Mouse (Mus musculus): ENCODE measurements around the gene Slc39a8. TPM values are rescaled to one million over a fixed set of nuclear protein-coding genes. Genes with fewer than 3 reads are reported as not detected.

Slc39a8 gene
- polyA plus RNA-seq, 1 experiment, result 2.0 TPM

DNA sequence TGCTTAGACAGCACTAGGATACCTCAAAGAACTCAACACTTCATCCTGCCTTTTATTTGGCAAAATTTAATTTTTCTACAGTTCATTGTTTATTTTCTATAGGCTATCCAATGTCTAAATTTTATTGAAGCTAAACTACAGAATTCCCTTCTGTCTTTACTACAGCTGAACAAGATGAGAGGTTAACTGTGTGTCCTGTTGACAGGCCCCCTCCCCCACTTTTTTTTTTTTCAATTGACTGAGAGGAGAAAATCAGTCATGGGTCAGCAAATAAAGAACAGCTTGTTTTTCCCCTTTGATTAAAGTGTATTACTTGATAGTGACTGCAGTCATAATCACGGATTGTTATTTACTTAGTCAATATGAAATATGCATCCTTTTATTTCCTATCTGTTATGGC, 31.2 kb downstream of the Slc39a8 start:
- WGBS, result 97% methylated on average over 1 of the region's 1 CpGs
- H3K4me3 ChIP-seq (ENCODE audit: extremely low read depth, insufficient read depth, insufficient read length), result no peak overlapping the region
- no peaks in the 10 kb centered on the region for H3K27me3 ChIP-seq (ENCODE audit: control insufficient read depth, insufficient read depth, low read length)
- TF ChIP-seq POLR2A (IDR thresholded peaks at IDR 0.05; ENCODE audit: low read depth, low read length), result no peak
- TF ChIP-seq CTCF (IDR thresholded peaks at IDR 0.05; ENCODE audit: extremely low read depth, insufficient read depth, insufficient read length, insufficient replicate concordance), result no peak
- no peaks in the 10 kb centered on the region for H3K4me1 ChIP-seq (ENCODE audit: control insufficient read depth, insufficient read depth, insufficient read length)
- H3K27ac ChIP-seq (ENCODE audit: insufficient read depth, low read length), result no peak overlapping the region
- no peaks in the 10 kb centered on the region for H3K36me3 ChIP-seq (ENCODE audit: control insufficient read depth, insufficient read depth, low read length)
- no peak for DNase-seq (ENCODE audit: low read depth in 1 of 2, low spot score in 2 of 2)

- 92% methylated on average over 5 of the region's 5 CpGs for WGBS
- Histone ChIP-seq H3K36me3 (ENCODE audit: control insufficient read depth, insufficient read depth, low read length) (no peaks in the 10 kb centered on the region), H3K27me3 (ENCODE audit: control insufficient read depth, insufficient read depth, low read length) (no peaks in the 10 kb centered on the region), H3K27ac (ENCODE audit: insufficient read depth, low read length) (no peak overlapping the region), H3K4me3 (ENCODE audit: extremely low read depth, insufficient read depth, insufficient read length) (no peak overlapping the region), H3K4me1 (ENCODE audit: control insufficient read depth, insufficient read depth, insufficient read length) (no peaks in the 10 kb centered on the region)
- DNase-seq (ENCODE audit: low read depth in 1 of 2, low spot score in 2 of 2), result no peak
- TF ChIP-seq POLR2A (IDR thresholded peaks at IDR 0.05; ENCODE audit: low read depth, low read length), result no peak
- TF ChIP-seq CTCF (IDR thresholded peaks at IDR 0.05; ENCODE audit: extremely low read depth, insufficient read depth, insufficient read length, insufficient replicate concordance), result no peak
Observed at GRCm38 (mm10) chr3:135857134-135857533, 32.1 kb downstream of the Slc39a8 start.

GRCm38 (mm10) chr3:135859431-135859830, 34.4 kb downstream of the Slc39a8 start:
- TF ChIP-seq CTCF (IDR thresholded peaks at IDR 0.05; ENCODE audit: extremely low read depth, insufficient read depth, insufficient read length, insufficient replicate concordance) (no peak), POLR2A (IDR thresholded peaks at IDR 0.05; ENCODE audit: low read depth, low read length) (no peak)
- Histone ChIP-seq H3K4me1 (ENCODE audit: control insufficient read depth, insufficient read depth, insufficient read length) (no peaks in the 10 kb centered on the region), H3K36me3 (ENCODE audit: control insufficient read depth, insufficient read depth, low read length) (no peaks in the 10 kb centered on the region), H3K27me3 (ENCODE audit: control insufficient read depth, insufficient read depth, low read length) (no peaks in the 10 kb centered on the region), H3K27ac (ENCODE audit: insufficient read depth, low read length) (no peak overlapping the region), H3K4me3 (ENCODE audit: extremely low read depth, insufficient read depth, insufficient read length) (no peak overlapping the region)
- DNase-seq (ENCODE audit: low read depth in 1 of 2, low spot score in 2 of 2), result no peak
- 94% methylated on average over 5 of the region's 5 CpGs for WGBS

GRCm38 (mm10) chr3:135862804-135863203, 37.7 kb downstream of the Slc39a8 start:
- 64% methylated on average over 9 of the region's 9 CpGs for WGBS
- TF ChIP-seq POLR2A (IDR thresholded peaks at IDR 0.05; ENCODE audit: low read depth, low read length) (no peak), CTCF (IDR thresholded peaks at IDR 0.05; ENCODE audit: extremely low read depth, insufficient read depth, insufficient read length, insufficient replicate concordance) (no peak)
- no peaks in the 10 kb centered on the region for H3K4me1 ChIP-seq (ENCODE audit: control insufficient read depth, insufficient read depth, insufficient read length)

DNA sequence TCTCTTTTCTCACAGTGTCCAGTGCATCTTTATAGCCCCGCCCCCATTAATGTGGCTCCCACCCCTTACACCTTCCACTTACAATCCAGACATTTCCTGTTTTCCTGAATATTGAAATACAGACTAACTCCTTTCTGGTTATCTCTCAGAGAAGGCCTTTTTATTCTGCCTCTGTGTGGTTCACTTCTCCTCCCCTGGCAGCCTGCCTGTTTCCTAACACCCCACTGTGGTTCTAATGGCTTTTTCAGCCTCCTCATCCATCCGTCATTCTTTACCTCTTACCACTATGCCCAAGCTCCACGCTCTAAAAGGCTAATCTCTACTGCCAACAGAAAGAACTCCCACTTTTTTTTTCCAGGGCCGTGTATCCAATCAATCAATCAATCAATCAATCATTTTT, 44.0 kb downstream of the Slc39a8 start:
- Histone ChIP-seq H3K4me1 (ENCODE audit: control insufficient read depth, insufficient read depth, insufficient read length) (no peaks in the 10 kb centered on the region), H3K4me3 (ENCODE audit: extremely low read depth, insufficient read depth, insufficient read length) (no peak overlapping the region), H3K27ac (ENCODE audit: insufficient read depth, low read length) (no peak overlapping the region), H3K36me3 (ENCODE audit: control insufficient read depth, insufficient read depth, low read length) (no peaks in the 10 kb centered on the region), H3K27me3 (ENCODE audit: control insufficient read depth, insufficient read depth, low read length) (no peaks in the 10 kb centered on the region)
- no peak for DNase-seq (ENCODE audit: low read depth in 1 of 2, low spot score in 2 of 2)
- WGBS, result 86% methylated on average over 4 of the region's 4 CpGs
- TF ChIP-seq CTCF (IDR thresholded peaks at IDR 0.05; ENCODE audit: extremely low read depth, insufficient read depth, insufficient read length, insufficient replicate concordance) (no peak), POLR2A (IDR thresholded peaks at IDR 0.05; ENCODE audit: low read depth, low read length) (no peak)

More at GRCm38 (mm10) chr3:135862804-135863203, 37.7 kb downstream of the Slc39a8 start:
- no peaks in the 10 kb centered on the region for H3K36me3 ChIP-seq (ENCODE audit: control insufficient read depth, insufficient read depth, low read length)
- no peak overlapping the region for H3K4me3 ChIP-seq (ENCODE audit: extremely low read depth, insufficient read depth, insufficient read length)
- no peak for DNase-seq (ENCODE audit: low read depth in 1 of 2, low spot score in 2 of 2)
- no peak overlapping the region for H3K27ac ChIP-seq (ENCODE audit: insufficient read depth, low read length)
- no peaks in the 10 kb centered on the region for H3K27me3 ChIP-seq (ENCODE audit: control insufficient read depth, insufficient read depth, low read length)

GRCm38 (mm10) chr3:135872325-135872724, 47.2 kb downstream of the Slc39a8 start:
- H3K36me3 ChIP-seq (ENCODE audit: control insufficient read depth, insufficient read depth, low read length), result no peaks in the 10 kb centered on the region
- H3K4me1 ChIP-seq (ENCODE audit: control insufficient read depth, insufficient read depth, insufficient read length), result no peaks in the 10 kb centered on the region
- H3K27me3 ChIP-seq (ENCODE audit: control insufficient read depth, insufficient read depth, low read length), result no peaks in the 10 kb centered on the region
- H3K4me3 ChIP-seq (ENCODE audit: extremely low read depth, insufficient read depth, insufficient read length), result no peak overlapping the region
- no peak for DNase-seq (ENCODE audit: low read depth in 1 of 2, low spot score in 2 of 2)
- WGBS, result 90% methylated on average over 5 of the region's 5 CpGs
- no peak for TF ChIP-seq POLR2A (IDR thresholded peaks at IDR 0.05; ENCODE audit: low read depth, low read length)
- H3K27ac ChIP-seq (ENCODE audit: insufficient read depth, low read length), result no peak overlapping the region

GRCm38 (mm10) chr3:135873596-135873995, 48.5 kb downstream of the Slc39a8 start:
- H3K36me3 ChIP-seq (ENCODE audit: control insufficient read depth, insufficient read depth, low read length), result no peaks in the 10 kb centered on the region
- TF ChIP-seq CTCF (IDR thresholded peaks at IDR 0.05; ENCODE audit: extremely low read depth, insufficient read depth, insufficient read length, insufficient replicate concordance) (no peak), POLR2A (IDR thresholded peaks at IDR 0.05; ENCODE audit: low read depth, low read length) (no peak)
- H3K4me3 ChIP-seq (ENCODE audit: extremely low read depth, insufficient read depth, insufficient read length), result no peak overlapping the region
- DNase-seq (ENCODE audit: low read depth in 1 of 2, low spot score in 2 of 2), result no peak
- no peaks in the 10 kb centered on the region for H3K27me3 ChIP-seq (ENCODE audit: control insufficient read depth, insufficient read depth, low read length)
- 86% methylated on average over 3 of the region's 3 CpGs for WGBS
- no peak overlapping the region for H3K27ac ChIP-seq (ENCODE audit: insufficient read depth, low read length)
- no peaks in the 10 kb centered on the region for H3K4me1 ChIP-seq (ENCODE audit: control insufficient read depth, insufficient read depth, insufficient read length)
